Mouse (Mus musculus) hindbrain, embryonic 16.5 days (tissue): ENCODE results near the gene Negr1. TPM values are rescaled to one million over a fixed set of nuclear protein-coding genes. Genes with fewer than 3 reads are reported as not detected.
A peak's percentile ranks its signal among the peaks of the same experiment; 100 is the strongest.

Source experiments
- ATAC-seq: fragments of 200-750 bp; cut with Nextera tagmentation; 2 replicates; pipeline ENCODE4 v1.8.0; 2017; ENCODE audit warnings: moderate TSS enrichment, moderate library complexity
- H3K27ac ChIP-seq: fragments of 300-500 bp; sonication (generic); 2 replicates; pipeline ENCODE4 v1.5.1; 2014; ENCODE audit warnings: low read depth, mild to moderate bottlenecking, control low read depth, low read length, moderate library complexity
- H3K27me3 ChIP-seq: fragments of 300-500 bp; sonication (generic); replicated peaks from 2 replicates; pipeline ENCODE4 v1.6.1; 2014; ENCODE audit warnings: low read length; ENCODE audit not compliant: control insufficient read depth, insufficient read depth
- H3K36me3 ChIP-seq: fragments of 300-500 bp; sonication (generic); 2 replicates; pipeline ENCODE4 v1.6.1; 2014; ENCODE audit warnings: mild to moderate bottlenecking, low read length, moderate library complexity, mixed read lengths; ENCODE audit not compliant: control insufficient read depth, insufficient read depth
- H3K4me1 ChIP-seq: fragments of 300-500 bp; sonication (generic); 2 replicates; pipeline ENCODE4 v1.6.1; 2014; ENCODE audit warnings: low read depth, low read length; ENCODE audit not compliant: control insufficient read depth, insufficient read depth
- H3K4me2 ChIP-seq: fragments of 300-500 bp; sonication (generic); 2 replicates; pipeline ENCODE4 v1.6.1; 2014; ENCODE audit warnings: mild to moderate bottlenecking, low read length, control low read depth, moderate library complexity
- H3K4me3 ChIP-seq: fragments of 300-500 bp; sonication (generic); 2 replicates; pipeline ENCODE4 v1.5.1; 2014; ENCODE audit warnings: mild to moderate bottlenecking, low read length, control low read depth, moderate library complexity
- H3K9ac ChIP-seq: fragments of 300-500 bp; sonication (generic); 2 replicates; pipeline ENCODE4 v1.6.1; 2014; ENCODE audit warnings: low read depth, mild to moderate bottlenecking, control low read depth, low read length, moderate library complexity
- H3K9me3 ChIP-seq: fragments of 300-500 bp; sonication (generic); 2 replicates; pipeline ENCODE4 v1.6.1; 2014; ENCODE audit warnings: mild to moderate bottlenecking, low read length, moderate library complexity; ENCODE audit not compliant: control insufficient read depth
- WGBS: fragments of 180-500 bp; shearing (Covaris S2); extraction: QIAGEN DNeasy Blood & Tissue Kit; methylation state at CpG from one replicate; pipeline ENCODE4 v1.1.7; 2014; 5-methylcytosine and 5-hydroxymethylcytosine counted together
- polyA plus RNA-seq: library from polyadenylated mRNA; unstranded; fragments of >200 nt; fragmentation: Nextera tagmentation; extraction: Ambion mirVana; gene quantifications from 2 replicates; pipeline ENCODE4 v1.2.1, GENCODE M21; 2015

Negr1 gene
- 46.0 and 50.8 TPM in 2 replicates for polyA plus RNA-seq

- no peaks in the 10 kb centered on the region for H3K36me3 ChIP-seq
- H3K4me3 ChIP-seq: peak within 1 kb of the TSS; percentile 81
- no peaks in the 10 kb centered on the region for H3K4me1 ChIP-seq
- ATAC-seq: peak; percentile 85
- peak within 1 kb of the TSS; percentile 95 for H3K27ac ChIP-seq
- under 1% methylated on average over 74 of the region's 79 CpGs for WGBS
- H3K27me3 ChIP-seq: no peaks in the 10 kb centered on the region
- H3K9me3 ChIP-seq: no peaks in the 10 kb centered on the region
- peak within 1 kb of the TSS; percentile 88 for H3K9ac ChIP-seq
- H3K4me2 ChIP-seq: peak within 1 kb of the TSS; percentile 90
Observed at GRCm38 (mm10) chr3:156561524-156562423, at the start of gene Negr1. Negr1 (plus strand) TSS chr3:156561794.

GRCm38 (mm10) chr3:156526461-156526933, 35.1 kb upstream of the Negr1 start:
- Histone ChIP-seq H3K4me2 (no peak overlapping the region), H3K27me3 (no peaks in the 10 kb centered on the region), H3K4me3 (no peak overlapping the region), H3K27ac (no peak overlapping the region), H3K4me1 (no peaks in the 10 kb centered on the region), H3K9ac (no peak overlapping the region), H3K9me3 (no peaks in the 10 kb centered on the region), H3K36me3 (no peaks in the 10 kb centered on the region)
- 31% methylated on average over 8 of the region's 8 CpGs for WGBS
- ATAC-seq: peak; percentile 74

- Histone ChIP-seq H3K36me3 (no peaks in the 10 kb centered on the region), H3K9ac (no peak overlapping the region), H3K27me3 (no peaks in the 10 kb centered on the region), H3K9me3 (no peaks in the 10 kb centered on the region), H3K4me3 (no peak overlapping the region), H3K27ac (no peak overlapping the region), H3K4me2 (no peak overlapping the region), H3K4me1 (no peaks in the 10 kb centered on the region)
- WGBS: 82% methylated on average over 2 of the region's 2 CpGs
- no peak for ATAC-seq
Observed at GRCm38 (mm10) chr3:156527231-156527995, 34.2 kb upstream of the Negr1 start.

- Histone ChIP-seq H3K4me2 (peak overlapping the region; percentile 90), H3K9ac (peak overlapping the region; percentile 77; the same call in 1 of the 2 replicates), H3K27ac (peak overlapping the region; percentile 94), H3K4me3 (peak overlapping the region; percentile 81), H3K9me3 (no peaks in the 10 kb centered on the region), H3K4me1 (no peaks in the 10 kb centered on the region), H3K36me3 (no peaks in the 10 kb centered on the region), H3K27me3 (no peaks in the 10 kb centered on the region)
- WGBS: 7% methylated on average over 8 of the region's 8 CpGs
- no peak for ATAC-seq
Observed at GRCm38 (mm10) chr3:156559441-156559825, 2.2 kb upstream of the Negr1 start.

- under 1% methylated on average over 19 of the region's 19 CpGs for WGBS
- no peaks in the 10 kb centered on the region for H3K4me1 ChIP-seq
- no peaks in the 10 kb centered on the region for H3K27me3 ChIP-seq
- H3K9me3 ChIP-seq: no peaks in the 10 kb centered on the region
- H3K27ac ChIP-seq: peak overlapping the region; percentile 94
- H3K9ac ChIP-seq: peak overlapping the region; percentile 77
- no peak for ATAC-seq
- H3K4me2 ChIP-seq: peak overlapping the region; percentile 90
- no peaks in the 10 kb centered on the region for H3K36me3 ChIP-seq
- peak overlapping the region; percentile 81 for H3K4me3 ChIP-seq
Observed at GRCm38 (mm10) chr3:156559826-156560471, 1.6 kb upstream of the Negr1 start.

GRCm38 (mm10) chr3:156560766-156561165, 828 bp upstream of the Negr1 start:
- peak; percentile 93 for ATAC-seq
- Histone ChIP-seq H3K27ac (peak overlapping the region; percentile 94), H3K9ac (peak overlapping the region; percentile 77), H3K4me2 (peak overlapping the region; percentile 90), H3K4me3 (peak overlapping the region; percentile 81), H3K36me3 (no peaks in the 10 kb centered on the region), H3K9me3 (no peaks in the 10 kb centered on the region), H3K27me3 (no peaks in the 10 kb centered on the region), H3K4me1 (no peaks in the 10 kb centered on the region)
- 0% methylated on average over 27 of the region's 27 CpGs for WGBS

- Histone ChIP-seq H3K27ac (peak overlapping the region; percentile 95), H3K9ac (peak overlapping the region; percentile 88), H3K4me1 (no peaks in the 10 kb centered on the region), H3K36me3 (no peaks in the 10 kb centered on the region), H3K4me2 (peak overlapping the region; percentile 90), H3K27me3 (no peaks in the 10 kb centered on the region), H3K9me3 (no peaks in the 10 kb centered on the region), H3K4me3 (peak overlapping the region; percentile 81)
- WGBS: under 1% methylated on average over 10 of the region's 10 CpGs
- no peak for ATAC-seq
Observed at GRCm38 (mm10) chr3:156562424-156562785, 811 bp downstream of the Negr1 start.

GRCm38 (mm10) chr3:156562796-156563195, 1.2 kb downstream of the Negr1 start:
- Histone ChIP-seq H3K9me3 (no peaks in the 10 kb centered on the region), H3K9ac (peak overlapping the region; percentile 88), H3K27me3 (no peaks in the 10 kb centered on the region), H3K27ac (peak overlapping the region; percentile 95), H3K4me1 (no peaks in the 10 kb centered on the region), H3K4me3 (peak overlapping the region; percentile 81), H3K36me3 (no peaks in the 10 kb centered on the region), H3K4me2 (peak overlapping the region; percentile 90)
- WGBS: 22% methylated on average over 2 of the region's 2 CpGs
- ATAC-seq: no peak
